8 mouse cellular contexts compared by ENCODE assay signal in genomic region chr9:65523611-65524364, GRCm38 (mm10). TPM values are rescaled to one million over a fixed set of nuclear protein-coding genes. Genes with fewer than 3 reads are reported as not detected.
A peak's percentile ranks its signal among the peaks of the same experiment; 100 is the strongest.
DNase-seq lines count a peak whose midpoint lies in the region; ATAC-seq and TF ChIP-seq lines count a peak whose summit lies in the region.

No protein-coding gene starts in this region.

- 0 out of 2 replicates have a peak, but pooled peaks cover 6% of the 10 kb centered on the region for H3K4me1 ChIP-seq in hindbrain, postnatal 0 days (ENCODE audit: insufficient read depth, low read length)

- no peak overlapping the region; the same call in 1 of the 2 replicates for H3K27ac ChIP-seq in gastrocnemius, adult 2 months
- H3K27ac ChIP-seq in hindbrain, postnatal 0 days: no peak overlapping the region
- peak overlapping the region; percentile 62 for H3K27ac ChIP-seq in macrophage

- TF ChIP-seq CTCF in gastrocnemius, adult 2 months (IDR thresholded peaks at IDR 0.05): peak; percentile 99
- TF ChIP-seq CTCF in hindbrain, postnatal 0 days (IDR thresholded peaks at IDR 0.05; ENCODE audit: low read depth): peak; percentile 93

- intact Hi-C loops in gastrocnemius, adult 2 months (cut with DNase I): loop anchor here (1.0 to 10.0 kb wide), 2 partner anchors 57 to 141 kb away; partner anchors contain the start of genes Oaz2 and Plekho2

- H3K4me3 ChIP-seq in gastrocnemius, adult 2 months: no peak overlapping the region
- no peak overlapping the region for H3K4me3 ChIP-seq in hindbrain, postnatal 0 days (ENCODE audit: low read length)
- no peak overlapping the region for H3K4me3 ChIP-seq in macrophage (ENCODE audit: inconsistent target)

- H3K9ac ChIP-seq in hindbrain, postnatal 0 days (replicated peaks; ENCODE audit: low read length): no peak overlapping the region

- H3K27me3 ChIP-seq in hindbrain, postnatal 0 days (ENCODE audit: insufficient read depth, low read length): no peaks in the 10 kb centered on the region

- 0 out of 2 replicates have a peak overlapping the region, but pooled peaks have one; percentile 3 for H3K4me2 ChIP-seq in hindbrain, postnatal 0 days (ENCODE audit: low read depth, low read length)

- WGBS in hindbrain, postnatal 0 days: 21% methylated on average over 14 of the region's 14 CpGs
- WGBS in macrophage (ENCODE audit: missing documents): 28% methylated on average over 14 of the region's 14 CpGs

- peak; percentile 82 for ATAC-seq in hindbrain, postnatal 0 days

- H3K36me3 ChIP-seq in hindbrain, postnatal 0 days (ENCODE audit: insufficient read depth, low read length): no peaks in the 10 kb centered on the region
- no peaks in the 10 kb centered on the region for H3K36me3 ChIP-seq in macrophage (ENCODE audit: inconsistent target)

- H3K9me3 ChIP-seq in hindbrain, postnatal 0 days (ENCODE audit: low read length): no peaks in the 10 kb centered on the region

- H3K79me2 ChIP-seq in macrophage (ENCODE audit: inconsistent target): no peaks in the 10 kb centered on the region; the same call in 1 of the 2 replicates

- DNase-seq in ZHBTc4 (ENCODE audit: low read depth, low spot score): peak; percentile 91
- DNase-seq in cerebellum, postnatal 4 days (ENCODE audit: low spot score in 2 of 2): peak; percentile 77 to 84
- DNase-seq in gastrocnemius, adult 2 months: peak; percentile 86
- peak; percentile 93 for DNase-seq in hindbrain, postnatal 0 days (ENCODE audit: low spot score)
- peak; percentile 74 to 80 for DNase-seq in left cerebral cortex, adult 18-20 months (ENCODE audit: low spot score in 2 of 2)
- peak; percentile 73 for DNase-seq in right cerebral cortex, adult 18-20 months
- peak; percentile 81 for DNase-seq in urinary bladder, postnatal 14 days (ENCODE audit: low spot score)

RNA-seq across cellular contexts. Expression of gene Ankdd1a, which starts 3.8 kb away (rescaled TPM):
- total RNA-seq in gastrocnemius, adult 2 months (2021): not detected
- total RNA-seq in hindbrain, postnatal 0 days (2014; rRNA removed): 3.7 and 5.9 TPM in 2 replicates
- 0.81 and 1.2 TPM in 2 replicates for polyA plus RNA-seq in hindbrain, postnatal 0 days (2015; fragmentation: Nextera tagmentation; extraction: Ambion mirVana)
- total RNA-seq in left cerebral cortex, adult 18-20 months (2021): 1 to 10 TPM; 2.3 to 3.7 TPM
- total RNA-seq in macrophage (2018; cell fraction: chromatin; rRNA removed): 10 to 100 TPM in 10 of 26 experiments, 1 to 10 TPM in 16; 2.1 to 25.4 (median 7.0) TPM
- under 1 TPM in 16 of 26 experiments, not detected in 10; 0.07 to 0.44 (median 0.15) TPM for total RNA-seq in macrophage (2018; cell fraction: cytosol; rRNA removed)
- total RNA-seq in macrophage (2018; cell fraction: nucleus; rRNA removed): 10 to 100 TPM in 2 of 26 experiments, 1 to 10 TPM in 21, under 1 TPM in 3; 0.52 to 18.4 (median 2.1) TPM
- 0.13 TPM in 1 of 3 replicates, not detected in the others for polyA plus RNA-seq in macrophage (2018)

RNA-seq across cellular contexts. Expression of gene Plekho2, which starts 56.1 kb away (rescaled TPM):
- total RNA-seq in gastrocnemius, adult 2 months (2021): 1 to 10 TPM; 4.4 to 4.5 TPM
- 12.7 and 17.9 TPM in 2 replicates for total RNA-seq in hindbrain, postnatal 0 days (2014; rRNA removed)
- 7.0 and 7.8 TPM in 2 replicates for polyA plus RNA-seq in hindbrain, postnatal 0 days (2015; fragmentation: Nextera tagmentation; extraction: Ambion mirVana)
- 10 to 100 TPM; 11.6 to 18.2 TPM for total RNA-seq in left cerebral cortex, adult 18-20 months (2021)
- total RNA-seq in macrophage (2018; cell fraction: chromatin; rRNA removed): 1,000 to 10,000 TPM in 1 of 26 experiments, 100 to 1,000 TPM in 25; 183 to 1,124 (median 419) TPM
- 100 to 1,000 TPM; 261 to 438 (median 317) TPM for total RNA-seq in macrophage (2018; cell fraction: cytosol; rRNA removed)
- total RNA-seq in macrophage (2018; cell fraction: nucleus; rRNA removed): 1,000 to 10,000 TPM in 2 of 26 experiments, 100 to 1,000 TPM in 24; 284 to 1,133 (median 407) TPM
- polyA plus RNA-seq in macrophage (2018): 195 to 316 TPM (median 234 TPM) in 3 replicates
